Mouse (Mus musculus): Measurements from ENCODE around the gene Celf3. TPM values are rescaled to one million over a fixed set of nuclear protein-coding genes. Genes with fewer than 3 reads are reported as not detected.

Gene Celf3
- total and polyA plus RNA-seq, 3 experiments, result 0.23 to 0.31 TPM; not detected in 1

- Histone ChIP-seq H3K36me3 (ENCODE audit: control insufficient read depth in 1 of 2, insufficient read depth in 2 of 2, low read length in 2 of 2) (peaks cover 2 to 11% of the 10 kb centered on the region in 2 experiments; a peak in 3 of 4 replicates), H3K27me3 (ENCODE audit: control insufficient read depth in 1 of 2, insufficient read depth in 2 of 2, low read length in 2 of 2) (peaks cover 4 to 14% of the 10 kb centered on the region in 2 experiments), H3K4me3 (ENCODE audit: control insufficient read depth in 1 of 2, insufficient read depth in 1 of 2, low read depth in 2 of 2, low read length in 2 of 2) (no peak overlapping the region), H3K9me3 (replicated peaks; ENCODE audit: insufficient read depth, low read length) (no peaks in the 10 kb centered on the region), H3K79me2 (ENCODE audit: control insufficient read depth, insufficient read depth, low read length, poor library complexity) (peaks cover 13% of the 10 kb centered on the region), H3K27ac (ENCODE audit: control insufficient read depth, low read depth, low read length) (no peak overlapping the region), H3K9ac (ENCODE audit: control insufficient read depth, low read depth, low read length, poor library complexity, severe bottlenecking) (no peak overlapping the region), H3K4me1 (ENCODE audit: control insufficient read depth in 1 of 2, insufficient read depth in 2 of 2, low read length in 2 of 2) (peaks cover 0 to 8% of the 10 kb centered on the region in 2 experiments; a peak in 2 of 4 replicates)
- DNase-seq (ENCODE audit: low read depth, low spot score), result peak; percentile 73
- TF ChIP-seq SMC3 (IDR thresholded peaks at IDR 0.05; ENCODE audit: low read depth, low read length) (peak; percentile 65), MAZ (IDR thresholded peaks at IDR 0.05; ENCODE audit: low read depth, low read length) (no peak), HCFC1 (IDR thresholded peaks at IDR 0.05; ENCODE audit: low read depth, low read length) (no peak), KAT2A (conservative IDR thresholded peaks at IDR 0.05; ENCODE audit: low read depth, low read length) (no peak), USF1 (IDR thresholded peaks at IDR 0.05; ENCODE audit: low read depth, low read length) (no peak), CTCF (IDR thresholded peaks at IDR 0.05 in 2 of 3, conservative IDR thresholded peaks at IDR 0.05 in 1 of 3; ENCODE audit: control insufficient read depth in 1 of 3, insufficient read depth in 1 of 3, low read depth in 2 of 3, low read length in 3 of 3, poor library complexity in 1 of 3, severe bottlenecking in 1 of 3) (peak in 2 of 3 experiments; percentile 63 to 65; a peak in 4 of 6 replicates), ZC3H11A (IDR thresholded peaks at IDR 0.05; ENCODE audit: low read depth, low read length) (peak; percentile 33), RAD21 (IDR thresholded peaks at IDR 0.05; ENCODE audit: low read depth, low read length) (peak; percentile 58)
Observed at GRCm38 (mm10) chr3:94441182-94441581, 36.9 kb upstream of the Celf3 start.

DNA sequence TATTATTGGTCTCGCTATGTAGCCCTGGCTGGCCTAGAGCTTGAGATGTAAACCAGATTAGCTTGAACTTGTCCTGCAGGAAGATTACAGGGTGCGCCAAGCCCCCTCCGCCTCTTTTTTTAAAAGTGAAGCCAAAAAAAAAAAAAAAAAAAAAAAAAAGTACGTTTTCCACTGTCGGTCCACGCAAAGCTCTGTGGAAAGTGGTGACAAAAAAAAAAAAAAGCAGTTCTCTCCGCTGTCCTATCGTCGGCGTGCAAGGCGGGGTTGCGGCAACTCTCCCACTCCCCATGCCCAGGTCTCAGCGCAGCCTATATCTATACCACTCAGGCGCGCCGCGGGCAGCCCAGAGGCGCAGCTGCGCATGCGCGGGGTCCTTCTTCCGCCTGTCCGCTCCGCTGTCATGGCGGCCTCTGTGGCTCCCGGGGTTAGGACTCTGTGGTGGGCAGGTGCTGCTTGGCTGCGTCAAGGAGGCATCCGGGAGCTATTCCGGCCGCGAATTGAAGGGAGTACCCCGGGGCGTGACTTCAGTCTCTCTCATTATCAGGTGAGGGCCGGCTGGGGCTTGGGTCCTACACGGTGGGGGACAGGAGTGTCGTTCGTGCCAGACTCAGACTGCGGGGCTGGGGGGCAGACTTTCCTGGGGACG is 35.0 kb upstream of the Celf3 start, which contains the start of gene Mrpl9:
Gene Mrpl9, plus strand, starts transcription at position 368 of the 646 bp plus-strand sequence.
- H3K9me3 ChIP-seq (replicated peaks; ENCODE audit: insufficient read depth, low read length), result no peaks in the 10 kb centered on the region

More for the DNA sequence above, 35.0 kb upstream of the Celf3 start, which contains the start of gene Mrpl9:
- Histone ChIP-seq H3K36me3 (ENCODE audit: control insufficient read depth in 1 of 2, insufficient read depth in 2 of 2, low read length in 2 of 2) (peaks cover 11 to 15% of the 10 kb centered on the region in 2 experiments), H3K4me1 (ENCODE audit: control insufficient read depth in 1 of 2, insufficient read depth in 2 of 2, low read length in 2 of 2) (peaks cover 0 to 8% of the 10 kb centered on the region in 2 experiments; a peak in 2 of 4 replicates), H3K27ac (ENCODE audit: control insufficient read depth, low read depth, low read length) (peak within 1 kb of the TSS; percentile 46), H3K27me3 (ENCODE audit: control insufficient read depth in 1 of 2, insufficient read depth in 2 of 2, low read length in 2 of 2) (peaks cover 1 to 6% of the 10 kb centered on the region in 2 experiments; a peak in 3 of 4 replicates), H3K4me3 (ENCODE audit: control insufficient read depth in 1 of 2, insufficient read depth in 1 of 2, low read depth in 2 of 2, low read length in 2 of 2) (peak within 1 kb of the TSS; percentile 76 to 93), H3K9ac (ENCODE audit: control insufficient read depth, low read depth, low read length, poor library complexity, severe bottlenecking) (peak within 1 kb of the TSS; percentile 84), H3K79me2 (ENCODE audit: control insufficient read depth, insufficient read depth, low read length, poor library complexity) (peaks cover 13% of the 10 kb centered on the region)
- TF ChIP-seq TBP (IDR thresholded peaks at IDR 0.05; ENCODE audit: low read depth, low read length) (peak; percentile 91), TAL1 (IDR thresholded peaks at IDR 0.05; ENCODE audit: low read length) (0 out of 2 replicates have a peak, but pooled peaks have one; percentile 26), MAZ (IDR thresholded peaks at IDR 0.05; ENCODE audit: low read depth, low read length) (no peak), ZMIZ1 (IDR thresholded peaks at IDR 0.05; ENCODE audit: low read depth, low read length) (peak; percentile 71; the same call in 1 of the 2 replicates), ELF1 (IDR thresholded peaks at IDR 0.05; ENCODE audit: low read depth, low read length) (peak; percentile 87), NELFE (IDR thresholded peaks at IDR 0.05; ENCODE audit: low read depth, low read length) (peak; percentile 98), SIN3A (IDR thresholded peaks at IDR 0.05; ENCODE audit: low read length) (peak; percentile 85), SMC3 (IDR thresholded peaks at IDR 0.05; ENCODE audit: low read depth, low read length) (0 out of 2 replicates have a peak, but pooled peaks have one; percentile 3), MXI1 (IDR thresholded peaks at IDR 0.05; ENCODE audit: low read depth, low read length) (peak; percentile 83), TCF12 (IDR thresholded peaks at IDR 0.05; ENCODE audit: low read depth, low read length) (peak; percentile 81), CTCF (IDR thresholded peaks at IDR 0.05 in 2 of 3, conservative IDR thresholded peaks at IDR 0.05 in 1 of 3; ENCODE audit: control insufficient read depth in 1 of 3, insufficient read depth in 1 of 3, low read depth in 2 of 3, low read length in 3 of 3, poor library complexity in 1 of 3, severe bottlenecking in 1 of 3) (no peak), KAT2A (conservative IDR thresholded peaks at IDR 0.05; ENCODE audit: low read depth, low read length) (peak; percentile 58; the same call in 1 of the 2 replicates), MAX (IDR thresholded peaks at IDR 0.05; ENCODE audit: low read length) (peak; percentile 85), HCFC1 (IDR thresholded peaks at IDR 0.05; ENCODE audit: low read depth, low read length) (peak; percentile 90), ETS1 (IDR thresholded peaks at IDR 0.05; ENCODE audit: low read depth, low read length) (no peak; the same call in 1 of the 2 replicates), MYC (IDR thresholded peaks at IDR 0.05; ENCODE audit: low read depth, low read length) (peak; percentile 71; the same call in 1 of the 2 replicates), ZC3H11A (IDR thresholded peaks at IDR 0.05; ENCODE audit: low read depth, low read length) (no peak), CHD1 (IDR thresholded peaks at IDR 0.05; ENCODE audit: low read depth, low read length) (no peak; the same call in 1 of the 2 replicates), ZNF384 (IDR thresholded peaks at IDR 0.05; ENCODE audit: low read depth, low read length) (peak; percentile 98), GATA1 (IDR thresholded peaks at IDR 0.05; ENCODE audit: low read depth, low read length) (peak; percentile 44; the same call in 1 of the 2 replicates), POLR2AphosphoS2 (IDR thresholded peaks at IDR 0.05; ENCODE audit: low read length) (peak; percentile 90), POLR2A (IDR thresholded peaks at IDR 0.05; ENCODE audit: control insufficient read depth in 1 of 2, insufficient read depth in 1 of 2, low read depth in 1 of 2, low read length in 2 of 2, poor library complexity in 1 of 2) (peak; percentile 93 to 99), NRF1 (IDR thresholded peaks at IDR 0.05; ENCODE audit: insufficient read depth, low read depth, low read length, poor library complexity, severe bottlenecking) (peak; percentile 92), POLR2AphosphoS5 (IDR thresholded peaks at IDR 0.05; ENCODE audit: borderline replicate concordance, low read depth, low read length) (no peak)
- DNase-seq (ENCODE audit: low read depth, low spot score), result peak; percentile 98

Measured in MEL (cell line).